ENCODE assay signal across 8 mouse cellular contexts in the genomic region with DNA sequence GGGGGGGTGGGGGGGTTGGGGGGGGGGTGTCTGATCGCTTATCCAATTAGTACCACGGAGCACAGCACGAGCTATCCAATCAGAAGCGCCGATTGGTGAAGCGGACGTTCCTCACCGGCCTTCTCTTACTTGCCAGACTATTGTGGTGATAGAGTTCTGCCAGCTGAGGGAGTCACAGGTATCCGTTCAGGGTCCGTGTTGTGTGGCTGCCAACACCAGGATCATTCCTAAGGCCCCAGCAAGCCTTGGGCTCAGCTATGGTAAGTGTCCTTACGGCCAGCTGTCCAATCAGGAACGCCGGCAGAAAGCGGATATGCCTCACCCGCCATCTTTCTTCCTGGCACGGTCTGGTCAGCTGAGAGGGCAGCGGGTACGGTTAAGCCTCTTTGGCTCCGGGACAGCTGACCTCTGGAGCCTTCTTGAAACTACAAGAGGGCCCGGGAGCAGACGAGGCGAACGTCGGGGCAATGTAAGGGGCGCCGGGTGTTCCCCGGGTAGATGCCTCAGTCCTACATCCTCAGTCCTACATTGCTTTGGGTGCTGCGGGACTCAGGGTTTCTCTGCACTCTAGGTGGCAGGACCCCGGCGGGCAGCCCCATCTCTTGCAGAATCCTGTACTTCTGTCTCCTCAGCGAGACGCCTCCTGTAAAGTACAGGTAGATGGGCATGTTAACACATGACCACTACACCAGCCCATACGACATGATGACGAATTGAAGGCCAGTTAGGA. TPM values are rescaled to one million over a fixed set of nuclear protein-coding genes. Genes with fewer than 3 reads are reported as not detected.
DNase-seq lines count a peak whose midpoint lies in the region; ATAC-seq and TF ChIP-seq lines count a peak whose summit lies in the region.

Gene Zfp563, plus strand, starts transcription at position 91 of the 730 bp plus-strand sequence.

- in situ Hi-C loops in ES-E14 (cut with MboI; ENCODE audit: low sequenced_read_pairs in 2 of 2, unreplicated experiment in 2 of 2) = no loop called here

- H3K4me2 ChIP-seq in forebrain, embryonic 15.5 days (replicated peaks) = peak within 1 kb of the TSS; percentile 64

- H3K4me3 ChIP-seq in ES-E14 (ENCODE audit: insufficient read depth in 1 of 2, low read depth in 1 of 2, low read length in 2 of 2, poor library complexity in 1 of 2, severe bottlenecking in 1 of 2) = peak within 1 kb of the TSS; percentile 56 to 86
- peak within 1 kb of the TSS; percentile 73 for H3K4me3 ChIP-seq in forebrain, embryonic 15.5 days
- H3K4me3 ChIP-seq in lung, adult 2 months (replicated peaks; ENCODE audit: extremely low read depth, low read depth, low read length) = peak within 1 kb of the TSS; percentile 97

- peak; percentile 56 for DNase-seq in ES-E14 (ENCODE audit: low read depth, low spot score)
- DNase-seq in cerebellum, adult 11-12 months = peak; percentile 93
- peak; percentile 88 for DNase-seq in heart, postnatal 25 days (ENCODE audit: low spot score)
- DNase-seq in layer of hippocampus, adult 18-20 months (ENCODE audit: low spot score in 2 of 2) = peak; percentile 89 to 96
- DNase-seq in lung, adult 2 months = peak; percentile 96
- DNase-seq in thymus, adult 18-20 months = peak; percentile 64 to 75

- H3K4me1 ChIP-seq in ES-E14 (ENCODE audit: control insufficient read depth in 2 of 2, insufficient read depth in 2 of 2, low read length in 2 of 2, poor library complexity in 1 of 2) = no peaks in the 10 kb centered on the region
- peaks cover 21% of the 10 kb centered on the region for H3K4me1 ChIP-seq in forebrain, embryonic 15.5 days
- H3K4me1 ChIP-seq in lung, adult 2 months (ENCODE audit: control insufficient read depth, insufficient read depth, low read length) = peaks cover 5% of the 10 kb centered on the region

- no peaks in the 10 kb centered on the region for H3K9me3 ChIP-seq in ES-E14 (ENCODE audit: control insufficient read depth, insufficient read depth, low read depth, low read length)
- H3K9me3 ChIP-seq in forebrain, embryonic 15.5 days = no peaks in the 10 kb centered on the region

- ATAC-seq in forebrain, embryonic 15.5 days (replicated peaks) = peak; percentile 91
- ATAC-seq in neutrophil, adult 5-6 weeks (ENCODE audit: extremely low read depth, insufficient number of reproducible peaks, low FRiP score, poor library complexity, severe bottlenecking) = peak; percentile 89

- no peak for TF ChIP-seq CTCF in lung, adult 2 months (IDR thresholded peaks at IDR 0.05; ENCODE audit: insufficient read depth, low read length)

- 4% methylated on average over 34 of the region's 34 CpGs for WGBS in forebrain, embryonic 15.5 days
- WGBS in lung, adult 2 months = 4% methylated on average over 34 of the region's 34 CpGs

- no peaks in the 10 kb centered on the region for H3K27me3 ChIP-seq in forebrain, embryonic 15.5 days

- H3K36me3 ChIP-seq in ES-E14 (ENCODE audit: control insufficient read depth, insufficient read depth, low read length, poor library complexity, severe bottlenecking) = no peaks in the 10 kb centered on the region
- no peaks in the 10 kb centered on the region for H3K36me3 ChIP-seq in forebrain, embryonic 15.5 days

- peak within 1 kb of the TSS; percentile 88 for H3K27ac ChIP-seq in ES-E14 (ENCODE audit: insufficient read depth, low read depth, low read length, poor library complexity, severe bottlenecking)
- H3K27ac ChIP-seq in forebrain, embryonic 15.5 days (replicated peaks) = peak within 1 kb of the TSS; percentile 91

- H3K9ac ChIP-seq in ES-E14 (ENCODE audit: insufficient read depth, low read depth, low read length, poor library complexity, severe bottlenecking) = peak within 1 kb of the TSS; percentile 83
- H3K9ac ChIP-seq in forebrain, embryonic 15.5 days (replicated peaks) = peak within 1 kb of the TSS; percentile 83

- intact Hi-C loops in heart, postnatal 25 days (cut with DNase I) = no loop called here

- TF ChIP-seq POLR2A in lung, adult 2 months (IDR thresholded peaks at IDR 0.05; ENCODE audit: borderline replicate concordance, extremely low read depth, low read depth, low read length) = peak; percentile 48; the same call in 1 of the 2 replicates

TF ChIP-seq in ES-E14, 5 proteins besides CTCF, POLR2A, EP300 and RAD21:
- no peak for TF ChIP-seq MAFK (IDR thresholded peaks at IDR 0.05; ENCODE audit: insufficient read depth, low read depth, low read length)
- TF ChIP-seq ZNF384 (IDR thresholded peaks at IDR 0.05; ENCODE audit: low read depth, low read length) = no peak
- TF ChIP-seq HCFC1 (IDR thresholded peaks at IDR 0.05; ENCODE audit: borderline replicate concordance, insufficient read depth, low read length) = peak; percentile 79; the same call in 1 of the 2 replicates
- 0 out of 2 replicates have a peak, but pooled peaks have one; percentile 29 for TF ChIP-seq CHD2 (IDR thresholded peaks at IDR 0.05; ENCODE audit: low read depth, low read length)
- TF ChIP-seq ZC3H11A (IDR thresholded peaks at IDR 0.05; ENCODE audit: borderline replicate concordance, low read depth, low read length) = no peak

RNA-seq across cellular contexts. Expression of gene Zfp563, which starts in this region (rescaled TPM):
- total RNA-seq in ES-E14 (2012; rRNA removed) = 3.1 and 4.0 TPM in 2 replicates
- 22.5 and 25.3 TPM in 2 replicates for polyA plus RNA-seq in forebrain, embryonic 15.5 days (2015; fragmentation: Nextera tagmentation; extraction: Ambion mirVana)
- total RNA-seq in heart, postnatal 25 days (2021) = 1 to 10 TPM; 6.3 to 7.7 TPM
- 10 to 100 TPM; 21.7 TPM for total RNA-seq in layer of hippocampus, adult 18-20 months (2021)
- polyA plus RNA-seq in lung, adult 2 months (2012; rRNA removed) = 1.2 and 2.2 TPM in 2 replicates
- total RNA-seq in neutrophil, adult 5-6 weeks (2017) = 3.2 and 4.2 TPM in 2 replicates

Comparison
In these comparisons a context has a peak if more than half of its experiments do, and no peak if none do; other contexts are left out.
1. Peak in every context shown above with its lines: DNase-seq, ATAC-seq, H3K4me3 ChIP-seq and H3K27ac ChIP-seq.